23 mouse cellular contexts compared by ENCODE assay signal in genomic region chr11:45968466-45968865, GRCm38 (mm10). TPM values are rescaled to one million over a fixed set of nuclear protein-coding genes. Genes with fewer than 3 reads are reported as not detected.
"Had no signal": no experiment of that assay in that cellular context is flagged by ENCODE, and none has a peak within 500 bp of the region (broad histone marks: within the 10 kb centered on the region; RNA-seq: fewer than 3 reads in every experiment).

No protein-coding gene starts in this region.

- H3K9me3 ChIP-seq: lung, embryonic 15.5 days; midbrain, embryonic 13.5 days; neural tube, embryonic 13.5 days; neural tube, embryonic 15.5 days had no signal

- ATAC-seq: liver, postnatal 0 days; lung, postnatal 0 days; midbrain, embryonic 13.5 days; midbrain, embryonic 16.5 days had no signal

- DNase-seq: liver, postnatal 0 days; lung, adult 2 months; lung, postnatal 14 days; lung, postnatal 36 days; retina, postnatal 1 day; right cerebral cortex, adult 18-20 months; right cerebral cortex, postnatal 25 days; right cerebral cortex, postnatal 4 days; spleen, adult 18-20 months; thymus, adult 2 months; thymus, postnatal 25 days; thymus, postnatal 4 days had no signal

- H3K4me2 ChIP-seq: lung, embryonic 15.5 days; midbrain, embryonic 11.5 days; midbrain, embryonic 13.5 days; neural tube, embryonic 13.5 days; neural tube, embryonic 15.5 days had no signal

- H3K27me3 ChIP-seq: lung, embryonic 15.5 days; midbrain, embryonic 13.5 days; neural tube, embryonic 13.5 days; neural tube, embryonic 15.5 days had no signal

- H3K36me3 ChIP-seq: lung, embryonic 15.5 days; midbrain, embryonic 13.5 days; neural tube, embryonic 13.5 days; neural tube, embryonic 15.5 days had no signal

- H3K4me1 ChIP-seq: lung, embryonic 15.5 days; megakaryocyte, embryonic 14.5 days; midbrain, embryonic 13.5 days; neural tube, embryonic 13.5 days; neural tube, embryonic 15.5 days had no signal

- H3K4me3 ChIP-seq: lung, embryonic 15.5 days; megakaryocyte, embryonic 14.5 days; midbrain, embryonic 13.5 days; myocyte; neural tube, embryonic 13.5 days; neural tube, embryonic 15.5 days had no signal

- H3K9ac ChIP-seq: liver, postnatal 0 days; lung, embryonic 15.5 days; midbrain, embryonic 13.5 days; neural tube, embryonic 13.5 days; neural tube, embryonic 15.5 days had no signal

- H3K27ac ChIP-seq: lung, embryonic 15.5 days; macrophage; midbrain, embryonic 13.5 days; neural tube, embryonic 13.5 days; neural tube, embryonic 15.5 days had no signal

RNA-seq across cellular contexts. Expression of gene Sox30, which starts 11.6 kb away (rescaled TPM):
- total RNA-seq: megakaryocyte progenitor cell, adult 5-6 weeks had no signal
- polyA plus RNA-seq: macrophage, myocyte had no signal
